Mouse (Mus musculus) natural killer cell, adult 2 months (primary cell): ENCODE data around the gene Gm17026.
"Not testable (repeated sequence)": the region's sequence is repeated elsewhere in the genome, so short reads cannot be mapped to it uniquely, and the experiment has no call there.

Source experiments
- DNase-seq, 2 experiments: peaks; one replicate each; pipeline ENCODE4 v3.0.0; 2022; ENCODE audit warnings: low spot score in 2 of 2

The Gm17026 gene

GRCm38 (mm10) chr14:42259948-42260347 is at the start of gene Gm17026:
TSS of gene Gm17026 (minus strand) at chr14:42260048.
- not testable (repeated sequence) for DNase-seq

GRCm38 (mm10) chr14:42297258-42297657 is 37.4 kb upstream of the Gm17026 start, which contains the start of gene Gm9611:
TSS of gene Gm9611 (minus strand) at chr14:42297358.
- not testable (repeated sequence) for DNase-seq

GRCm38 (mm10) chr14:42216766-42217537 is 42.9 kb downstream of the Gm17026 start:
- DNase-seq: not testable (repeated sequence)
